Mouse (Mus musculus) intestine, postnatal 0 days (tissue): ENCODE measurements around the gene Pde10a. TPM values are rescaled to one million over a fixed set of nuclear protein-coding genes. Genes with fewer than 3 reads are reported as not detected.

Source experiments
- ATAC-seq: fragments of 200-750 bp; cut with Nextera tagmentation; 2 replicates; pipeline ENCODE4 v1.8.0; 2017; ENCODE audit warnings: mild to moderate bottlenecking, moderate TSS enrichment, moderate library complexity
- H3K27ac ChIP-seq: fragments of 300-500 bp; sonication (generic); 2 replicates; pipeline ENCODE4 v1.5.1; 2014; ENCODE audit warnings: mild to moderate bottlenecking, low read depth, low read length, moderate library complexity
- H3K27me3 ChIP-seq: fragments of 300-500 bp; sonication (generic); replicated peaks from 2 replicates; pipeline ENCODE4 v1.6.1; 2014; ENCODE audit warnings: low read length, mixed read lengths; ENCODE audit not compliant: control insufficient read depth, insufficient read depth
- H3K36me3 ChIP-seq: fragments of 300-500 bp; sonication (generic); 2 replicates; pipeline ENCODE4 v1.6.1; 2014; ENCODE audit warnings: mild to moderate bottlenecking, moderate library complexity; ENCODE audit not compliant: control insufficient read depth, insufficient read depth
- H3K4me1 ChIP-seq: fragments of 300-500 bp; sonication (generic); replicated peaks from 2 replicates; pipeline ENCODE4 v1.6.1; 2014; ENCODE audit warnings: antibody characterized with exemption, low read length, mixed read lengths; ENCODE audit not compliant: control insufficient read depth, insufficient read depth
- H3K4me2 ChIP-seq: fragments of 300-500 bp; sonication (generic); replicated peaks from 2 replicates; pipeline ENCODE4 v1.6.1; 2014; ENCODE audit warnings: low read depth, mild to moderate bottlenecking, moderate library complexity
- H3K4me3 ChIP-seq: fragments of 300-500 bp; sonication (generic); 2 replicates; pipeline ENCODE4 v1.5.1; 2014; ENCODE audit warnings: low read depth, low read length
- H3K9ac ChIP-seq: fragments of 300-500 bp; sonication (generic); 2 replicates; pipeline ENCODE4 v1.6.1; 2014; ENCODE audit warnings: mild to moderate bottlenecking, low read depth, low read length
- H3K9me3 ChIP-seq: fragments of 300-500 bp; sonication (generic); 2 replicates; pipeline ENCODE4 v1.6.1; 2016; ENCODE audit warnings: mixed run types; ENCODE audit not compliant: control insufficient read depth
- CTCF ChIP-seq: sonication (generic); IDR thresholded peaks from 2 replicates; pipeline ENCODE4 v1.5.1; 2016; ENCODE audit warnings: low read depth, mild to moderate bottlenecking, control low read depth, antibody characterized with exemption, moderate library complexity
- WGBS: fragments of 180-500 bp; shearing (Covaris S2); extraction: QIAGEN DNeasy Blood & Tissue Kit; methylation state at CpG from one replicate; pipeline ENCODE4 v1.1.7; 2014; 5-methylcytosine and 5-hydroxymethylcytosine counted together
- polyA plus RNA-seq: library from polyadenylated mRNA; unstranded; fragments of >200 nt; fragmentation: Nextera tagmentation; extraction: Ambion mirVana; gene quantifications from 2 replicates; pipeline ENCODE4 v1.2.1, GENCODE M21; 2015

Gene Pde10a
- polyA plus RNA-seq, 1 experiment from 2014 or later, result 0.47 TPM

DNA sequence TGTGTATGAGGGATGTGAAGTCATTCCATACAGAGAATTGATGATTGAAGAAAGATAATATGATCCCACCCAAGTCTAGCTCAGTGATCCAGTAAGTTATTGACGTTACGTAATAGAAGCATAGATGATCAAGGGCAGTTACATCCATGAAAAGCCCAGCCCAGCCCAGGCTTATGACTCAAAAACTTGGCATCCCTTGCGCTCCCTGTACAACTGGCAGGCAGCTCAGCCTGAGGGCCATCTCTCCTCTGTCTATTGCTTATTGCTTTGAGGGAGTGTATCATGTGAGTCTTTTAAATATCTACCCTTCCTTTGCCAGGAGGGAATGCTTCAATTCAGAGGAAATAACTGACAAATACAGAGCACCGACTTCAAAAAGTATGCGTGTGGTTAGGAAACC lies 232.4 kb downstream of the Pde10a start:
- Histone ChIP-seq H3K4me1 (no peaks in the 10 kb centered on the region), H3K9ac (no peak overlapping the region), H3K27me3 (no peaks in the 10 kb centered on the region), H3K9me3 (no peaks in the 10 kb centered on the region), H3K4me3 (no peak overlapping the region), H3K36me3 (no peaks in the 10 kb centered on the region), H3K4me2 (no peak overlapping the region), H3K27ac (no peak overlapping the region)
- no peak for ATAC-seq
- WGBS, result 86% methylated on average over 5 of the region's 5 CpGs
- TF ChIP-seq CTCF, result no peak

DNA sequence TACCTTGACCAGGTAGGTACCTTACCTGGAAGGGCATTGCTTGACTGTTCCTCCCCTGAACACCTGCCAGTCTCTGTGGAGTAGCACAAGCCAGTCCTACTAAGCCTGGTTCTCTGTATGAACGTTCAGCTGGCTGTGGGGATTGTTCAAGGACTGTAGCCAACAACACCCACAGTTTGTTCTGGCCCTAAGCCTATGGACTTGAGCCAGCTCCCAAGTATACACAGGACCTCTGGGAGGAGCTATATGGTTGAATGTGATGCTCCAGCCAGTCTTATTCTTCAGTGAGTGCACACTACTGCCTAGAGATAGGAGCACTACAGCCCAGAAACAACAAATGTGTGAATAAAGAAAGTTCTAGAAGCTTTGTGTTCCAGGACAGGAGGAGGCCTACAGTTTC lies 238.1 kb downstream of the Pde10a start:
- Histone ChIP-seq H3K27ac (no peak overlapping the region), H3K36me3 (no peaks in the 10 kb centered on the region), H3K4me1 (no peaks in the 10 kb centered on the region), H3K9me3 (no peaks in the 10 kb centered on the region), H3K27me3 (no peaks in the 10 kb centered on the region), H3K4me3 (no peak overlapping the region), H3K4me2 (no peak overlapping the region), H3K9ac (no peak overlapping the region)
- 39% methylated on average over 1 of the region's 1 CpGs for WGBS
- TF ChIP-seq CTCF, result no peak
- no peak for ATAC-seq

GRCm38 (mm10) chr17:8765987-8766576 lies 240.9 kb downstream of the Pde10a start:
- Histone ChIP-seq H3K36me3 (no peaks in the 10 kb centered on the region), H3K27ac (no peak overlapping the region), H3K4me3 (no peak overlapping the region), H3K4me1 (no peaks in the 10 kb centered on the region), H3K9me3 (no peaks in the 10 kb centered on the region), H3K4me2 (no peak overlapping the region), H3K27me3 (no peaks in the 10 kb centered on the region), H3K9ac (no peak overlapping the region)
- WGBS, result 87% methylated on average over 5 of the region's 5 CpGs
- no peak for TF ChIP-seq CTCF
- ATAC-seq, result no peak

- ATAC-seq, result no peak
- no peak overlapping the region for H3K9ac ChIP-seq
- no peaks in the 10 kb centered on the region for H3K4me1 ChIP-seq
- H3K9me3 ChIP-seq, result no peaks in the 10 kb centered on the region
- no peak overlapping the region for H3K27ac ChIP-seq
- no peak overlapping the region for H3K4me3 ChIP-seq
- H3K36me3 ChIP-seq, result no peaks in the 10 kb centered on the region
- H3K27me3 ChIP-seq, result no peaks in the 10 kb centered on the region
- TF ChIP-seq CTCF, result no peak
- WGBS, result 77% methylated on average over 1 of the region's 1 CpGs
- no peak overlapping the region for H3K4me2 ChIP-seq
Measured at GRCm38 (mm10) chr17:8769155-8769554, 244.0 kb downstream of the Pde10a start.

DNA sequence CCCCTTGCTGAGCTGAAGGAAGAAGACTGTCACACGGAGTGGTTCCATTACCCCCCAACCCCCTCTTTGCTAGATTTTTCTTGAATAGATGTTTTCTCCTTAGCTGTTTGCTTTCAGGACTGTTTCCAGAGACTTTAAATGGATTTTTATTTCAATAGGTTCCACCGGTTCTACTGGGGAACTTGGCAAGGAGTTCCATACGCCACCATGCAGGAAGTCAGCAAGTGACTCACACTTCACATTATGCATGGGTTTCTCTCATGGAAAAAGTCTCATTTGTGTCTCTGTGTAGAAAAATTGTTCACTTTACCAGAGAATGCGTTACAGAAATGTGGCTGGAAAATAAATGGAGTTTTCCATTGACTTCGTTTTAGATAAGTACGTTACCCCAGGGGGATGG lies 248.2 kb downstream of the Pde10a start:
- Histone ChIP-seq H3K9ac (no peak overlapping the region), H3K27me3 (no peaks in the 10 kb centered on the region), H3K9me3 (no peaks in the 10 kb centered on the region), H3K4me2 (no peak overlapping the region), H3K27ac (no peak overlapping the region), H3K36me3 (no peaks in the 10 kb centered on the region), H3K4me3 (no peak overlapping the region), H3K4me1 (no peaks in the 10 kb centered on the region)
- ATAC-seq, result no peak
- 74% methylated on average over 6 of the region's 6 CpGs for WGBS
- TF ChIP-seq CTCF, result no peak

DNA sequence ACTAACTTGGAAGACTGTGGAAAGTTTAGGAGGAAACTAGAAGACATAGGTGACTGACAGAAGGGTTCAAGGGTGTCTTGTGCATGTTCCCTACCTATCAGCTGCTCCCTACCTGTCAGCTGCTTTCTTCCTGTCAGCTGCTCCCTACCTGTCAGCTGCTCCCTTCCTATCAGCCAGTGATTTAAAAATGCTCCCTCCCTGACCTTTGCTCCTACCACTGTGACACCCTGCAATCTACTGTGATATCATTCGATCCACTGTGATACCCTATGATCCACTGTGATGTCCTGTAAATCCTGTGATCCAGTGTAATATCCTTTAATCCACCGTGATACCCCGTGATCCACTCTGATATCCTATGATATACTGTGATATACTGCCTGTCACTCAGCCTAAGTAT lies 249.1 kb downstream of the Pde10a start:
- Histone ChIP-seq H3K27me3 (no peaks in the 10 kb centered on the region), H3K4me2 (no peak overlapping the region), H3K4me1 (no peaks in the 10 kb centered on the region), H3K9me3 (no peaks in the 10 kb centered on the region), H3K27ac (no peak overlapping the region), H3K4me3 (no peak overlapping the region), H3K9ac (no peak overlapping the region), H3K36me3 (no peaks in the 10 kb centered on the region)
- WGBS, result 81% methylated on average over 3 of the region's 3 CpGs
- TF ChIP-seq CTCF, result no peak
- no peak for ATAC-seq
